In genomic region chr1:59321880-59322836, GRCm38 (mm10) we compare ENCODE assay signal across 12 mouse cellular contexts.
A peak's percentile ranks its signal among the peaks of the same experiment; 100 is the strongest.
DNase-seq lines count a peak whose midpoint lies in the region; ATAC-seq and TF ChIP-seq lines count a peak whose summit lies in the region.
"Had no signal": no experiment of that assay in that cellular context is flagged by ENCODE, and none has a peak within 500 bp of the region (broad histone marks: within the 10 kb centered on the region; RNA-seq: fewer than 3 reads in every experiment).

No protein-coding gene starts in this region.

- no peak for DNase-seq in intestine, embryonic 14.5 days (ENCODE audit: low spot score)
- DNase-seq in embryonic facial prominence, embryonic 10.5 days (ENCODE audit: low spot score) = peak; percentile 79
- DNase-seq in mesoderm, embryonic 11.5 days (ENCODE audit: low read depth, low spot score) = peak; percentile 58
- no peak for DNase-seq in right cerebral cortex, postnatal 14 days
- DNase-seq in left cerebral cortex, adult 9 months (ENCODE audit: low spot score in 2 of 2) = no peak
- no peak for DNase-seq in right cerebral cortex, postnatal 4 days
- DNase-seq: layer of hippocampus, adult 9-11 months; thymus, postnatal 36 days had no signal

- no peaks in the 10 kb centered on the region for H3K27me3 ChIP-seq in intestine, embryonic 14.5 days (replicated peaks; ENCODE audit: control insufficient read depth, insufficient read depth, low read length)
- no peaks in the 10 kb centered on the region for H3K27me3 ChIP-seq in intestine, postnatal 0 days (replicated peaks; ENCODE audit: control insufficient read depth, insufficient read depth, low read length)
- H3K27me3 ChIP-seq in embryonic facial prominence, embryonic 10.5 days (replicated peaks; ENCODE audit: low read depth, poor library complexity, severe bottlenecking) = peaks cover 24% of the 10 kb centered on the region
- no peaks in the 10 kb centered on the region for H3K27me3 ChIP-seq in kidney, embryonic 15.5 days
- H3K27me3 ChIP-seq: neural tube, embryonic 12.5 days had no signal

- H3K9ac ChIP-seq in intestine, embryonic 14.5 days (ENCODE audit: low read length) = no peak overlapping the region
- no peak overlapping the region for H3K9ac ChIP-seq in intestine, postnatal 0 days (ENCODE audit: low read depth, low read length)
- H3K9ac ChIP-seq in kidney, embryonic 15.5 days = no peak overlapping the region
- H3K9ac ChIP-seq: forebrain, embryonic 12.5 days; neural tube, embryonic 12.5 days had no signal

- no peak for ATAC-seq in intestine, embryonic 14.5 days (replicated peaks; ENCODE audit: low FRiP score, low TSS enrichment, low read depth)
- no peak for ATAC-seq in intestine, postnatal 0 days
- peak; percentile 69 for ATAC-seq in kidney, embryonic 15.5 days (replicated peaks; ENCODE audit: low FRiP score)

- 43% methylated on average over 9 of the region's 9 CpGs for WGBS in intestine, embryonic 14.5 days
- WGBS in intestine, postnatal 0 days = 50% methylated on average over 9 of the region's 9 CpGs
- 35% methylated on average over 9 of the region's 9 CpGs for WGBS in embryonic facial prominence, embryonic 10.5 days
- 22% methylated on average over 9 of the region's 9 CpGs for WGBS in kidney, embryonic 15.5 days

- TF ChIP-seq CTCF in intestine, postnatal 0 days (IDR thresholded peaks at IDR 0.05; ENCODE audit: low read depth) = no peak

- peak overlapping the region; percentile 45 for H3K27ac ChIP-seq in intestine, embryonic 14.5 days (ENCODE audit: low read depth)
- no peak overlapping the region for H3K27ac ChIP-seq in intestine, postnatal 0 days (ENCODE audit: low read depth, low read length)
- peak overlapping the region; percentile 80 for H3K27ac ChIP-seq in embryonic facial prominence, embryonic 10.5 days (replicated peaks)
- H3K27ac ChIP-seq in kidney, embryonic 15.5 days = peak overlapping the region; percentile 92
- H3K27ac ChIP-seq: forebrain, embryonic 12.5 days; neural tube, embryonic 12.5 days had no signal

- no peak overlapping the region for H3K4me3 ChIP-seq in intestine, embryonic 14.5 days (ENCODE audit: low read depth, low read length)
- H3K4me3 ChIP-seq in intestine, postnatal 0 days (ENCODE audit: low read depth, low read length) = no peak overlapping the region
- no peak overlapping the region for H3K4me3 ChIP-seq in embryonic facial prominence, embryonic 10.5 days
- H3K4me3 ChIP-seq in kidney, embryonic 15.5 days (replicated peaks) = no peak overlapping the region
- H3K4me3 ChIP-seq: forebrain, embryonic 12.5 days; neural tube, embryonic 12.5 days had no signal

- H3K36me3 ChIP-seq in intestine, embryonic 14.5 days (ENCODE audit: control insufficient read depth, insufficient read depth, low read length) = no peaks in the 10 kb centered on the region
- H3K36me3 ChIP-seq in intestine, postnatal 0 days (ENCODE audit: control insufficient read depth, insufficient read depth) = no peaks in the 10 kb centered on the region
- H3K36me3 ChIP-seq in embryonic facial prominence, embryonic 10.5 days (replicated peaks) = no peaks in the 10 kb centered on the region
- no peaks in the 10 kb centered on the region for H3K36me3 ChIP-seq in kidney, embryonic 15.5 days
- H3K36me3 ChIP-seq: forebrain, embryonic 12.5 days; neural tube, embryonic 12.5 days had no signal

- no peaks in the 10 kb centered on the region for H3K9me3 ChIP-seq in intestine, embryonic 14.5 days (ENCODE audit: control insufficient read depth, low read length)
- H3K9me3 ChIP-seq in intestine, postnatal 0 days (ENCODE audit: control insufficient read depth) = no peaks in the 10 kb centered on the region
- no peaks in the 10 kb centered on the region for H3K9me3 ChIP-seq in embryonic facial prominence, embryonic 10.5 days
- H3K9me3 ChIP-seq in kidney, embryonic 15.5 days (replicated peaks) = no peaks in the 10 kb centered on the region
- H3K9me3 ChIP-seq: forebrain, embryonic 12.5 days; neural tube, embryonic 12.5 days had no signal

- no peak overlapping the region for H3K4me2 ChIP-seq in intestine, embryonic 14.5 days (ENCODE audit: low read length)
- H3K4me2 ChIP-seq in intestine, postnatal 0 days (replicated peaks; ENCODE audit: low read depth) = no peak overlapping the region
- no peak overlapping the region for H3K4me2 ChIP-seq in kidney, embryonic 15.5 days
- H3K4me2 ChIP-seq: forebrain, embryonic 12.5 days; neural tube, embryonic 12.5 days had no signal

- peaks cover 12% of the 10 kb centered on the region for H3K4me1 ChIP-seq in intestine, embryonic 14.5 days (replicated peaks; ENCODE audit: control insufficient read depth, insufficient read depth, low read length)
- H3K4me1 ChIP-seq in intestine, postnatal 0 days (replicated peaks; ENCODE audit: control insufficient read depth, insufficient read depth, low read length) = no peaks in the 10 kb centered on the region; the same call in 1 of the 2 replicates
- H3K4me1 ChIP-seq in embryonic facial prominence, embryonic 10.5 days = peaks cover 51% of the 10 kb centered on the region
- peaks cover 46% of the 10 kb centered on the region for H3K4me1 ChIP-seq in kidney, embryonic 15.5 days

Comparison
In these comparisons a context has a peak if more than half of its experiments do, and no peak if none do; other contexts are left out.
1. DNase-seq: peak in embryonic facial prominence, embryonic 10.5 days (single experiment) and mesoderm, embryonic 11.5 days (single experiment); none in intestine, embryonic 14.5 days (single experiment), right cerebral cortex, postnatal 14 days (single experiment), left cerebral cortex, adult 9 months (0 of 2) and right cerebral cortex, postnatal 4 days (single experiment).